Mouse (Mus musculus) heart, embryonic 11.5 days (tissue): ENCODE measurements around the gene Zfp28. TPM values are rescaled to one million over a fixed set of nuclear protein-coding genes. Genes with fewer than 3 reads are reported as not detected.
A peak's percentile ranks its signal among the peaks of the same experiment; 100 is the strongest.
"Not testable (repeated sequence)": the region's sequence is repeated elsewhere in the genome, so short reads cannot be mapped to it uniquely, and the experiment has no call there.

Experiments used
- ATAC-seq: fragments of 200-750 bp; cut with Nextera tagmentation; replicated peaks from 2 replicates; pipeline ENCODE4 v1.8.0; 2017; ENCODE audit warnings: moderate library complexity; ENCODE audit not compliant: insufficient number of reproducible peaks, low FRiP score, low TSS enrichment
- H3K27ac ChIP-seq: fragments of 300-500 bp; sonication (generic); 2 replicates; pipeline ENCODE4 v1.5.1; 2014; ENCODE audit warnings: mild to moderate bottlenecking, low read depth, low read length
- H3K27me3 ChIP-seq: fragments of 300-500 bp; sonication (generic); 2 replicates; pipeline ENCODE4 v1.6.1; 2014; ENCODE audit warnings: mild to moderate bottlenecking, low read length, mixed read lengths; ENCODE audit not compliant: control insufficient read depth, insufficient read depth
- H3K36me3 ChIP-seq: fragments of 300-500 bp; sonication (generic); 2 replicates; pipeline ENCODE4 v1.6.1; 2014; ENCODE audit warnings: mild to moderate bottlenecking, low read length, moderate library complexity, mixed read lengths; ENCODE audit not compliant: control insufficient read depth, insufficient read depth
- H3K4me1 ChIP-seq: fragments of 300-500 bp; sonication (generic); 2 replicates; pipeline ENCODE4 v1.6.1; 2014; ENCODE audit warnings: low read length; ENCODE audit not compliant: control insufficient read depth, insufficient read depth
- H3K4me2 ChIP-seq: fragments of 300-500 bp; sonication (generic); 2 replicates; pipeline ENCODE4 v1.6.1; 2014; ENCODE audit warnings: mild to moderate bottlenecking, moderate library complexity
- H3K4me3 ChIP-seq: fragments of 300-500 bp; sonication (generic); 2 replicates; pipeline ENCODE4 v1.5.1; 2014; ENCODE audit warnings: low read depth, low read length
- H3K9ac ChIP-seq: fragments of 300-500 bp; sonication (generic); 2 replicates; pipeline ENCODE4 v1.6.1; 2014; ENCODE audit warnings: mild to moderate bottlenecking, low read depth, low read length, moderate library complexity
- H3K9me3 ChIP-seq: fragments of 300-500 bp; sonication (generic); replicated peaks from 2 replicates; pipeline ENCODE4 v1.6.1; 2016; ENCODE audit warnings: low read length; ENCODE audit not compliant: control insufficient read depth
- WGBS: fragments of 180-500 bp; shearing (Covaris S2); extraction: QIAGEN DNeasy Blood & Tissue Kit; methylation state at CpG from one replicate; pipeline ENCODE4 v1.1.7; 2014; ENCODE audit not compliant: insufficient replicate concordance; 5-methylcytosine and 5-hydroxymethylcytosine counted together
- polyA plus RNA-seq: library from polyadenylated mRNA; unstranded; fragments of >200 nt; fragmentation: Nextera tagmentation; extraction: Ambion mirVana; gene quantifications from 2 replicates; pipeline ENCODE4 v1.2.1, GENCODE M21; 2014

Zfp28 gene
- polyA plus RNA-seq, 1 experiment from 2014 or later, result 8.5 TPM

GRCm38 (mm10) chr7:6362268-6363046, 20.6 kb upstream of the Zfp28 start:
- H3K27ac ChIP-seq, result peak overlapping the region; percentile 64
- peak; percentile 93 for ATAC-seq
- H3K4me3 ChIP-seq, result peak overlapping the region; percentile 61

GRCm38 (mm10) chr7:6363047-6363488, 20.0 kb upstream of the Zfp28 start, which contains the start of gene Zfp78:
Zfp78 (plus strand) TSS chr7:6363280.
- no peaks in the 10 kb centered on the region for H3K36me3 ChIP-seq
- WGBS, result under 1% methylated on average over 23 of the region's 23 CpGs
- peak within 1 kb of the TSS; percentile 61 for H3K4me3 ChIP-seq
- H3K9me3 ChIP-seq, result no peaks in the 10 kb centered on the region
- peak within 1 kb of the TSS; percentile 64 for H3K27ac ChIP-seq
- H3K4me1 ChIP-seq, result no peaks in the 10 kb centered on the region
- ATAC-seq, result peak; percentile 85
- peak within 1 kb of the TSS; percentile 78 for H3K9ac ChIP-seq
- no peaks in the 10 kb centered on the region for H3K27me3 ChIP-seq
- peak within 1 kb of the TSS; percentile 85 for H3K4me2 ChIP-seq

More at GRCm38 (mm10) chr7:6362268-6363046, 20.6 kb upstream of the Zfp28 start:
- 1% methylated on average over 38 of the region's 38 CpGs for WGBS
- no peaks in the 10 kb centered on the region for H3K4me1 ChIP-seq
- peak overlapping the region; percentile 70 for H3K9ac ChIP-seq
- H3K36me3 ChIP-seq, result no peaks in the 10 kb centered on the region
- no peaks in the 10 kb centered on the region for H3K9me3 ChIP-seq
- H3K4me2 ChIP-seq, result peak overlapping the region; percentile 85
- H3K27me3 ChIP-seq, result no peaks in the 10 kb centered on the region

GRCm38 (mm10) chr7:6364761-6365160, 18.3 kb upstream of the Zfp28 start:
- WGBS, result 33% methylated on average over 1 of the region's 1 CpGs
- H3K36me3 ChIP-seq, result no peaks in the 10 kb centered on the region
- no peak for ATAC-seq
- H3K27me3 ChIP-seq, result no peaks in the 10 kb centered on the region
- H3K4me3 ChIP-seq, result no peak overlapping the region
- H3K27ac ChIP-seq, result no peak overlapping the region
- no peaks in the 10 kb centered on the region for H3K9me3 ChIP-seq
- no peaks in the 10 kb centered on the region for H3K4me1 ChIP-seq
- no peak overlapping the region for H3K4me2 ChIP-seq
- H3K9ac ChIP-seq, result no peak overlapping the region

GRCm38 (mm10) chr7:6367185-6367584, 15.9 kb upstream of the Zfp28 start:
- H3K4me3 ChIP-seq, result no peak overlapping the region
- no peaks in the 10 kb centered on the region for H3K4me1 ChIP-seq
- H3K9ac ChIP-seq, result no peak overlapping the region
- H3K36me3 ChIP-seq, result no peaks in the 10 kb centered on the region
- ATAC-seq, result no peak
- no peaks in the 10 kb centered on the region for H3K27me3 ChIP-seq
- H3K9me3 ChIP-seq, result no peaks in the 10 kb centered on the region
- H3K4me2 ChIP-seq, result no peak overlapping the region
- whole genome bisulfite sequencing, result 80% methylated on average over 5 of the region's 5 CpGs
- H3K27ac ChIP-seq, result no peak overlapping the region

- H3K4me3 ChIP-seq, H3K4me2 ChIP-seq, H3K9me3 ChIP-seq, H3K36me3 ChIP-seq, H3K27ac ChIP-seq, ATAC-seq, H3K4me1 ChIP-seq, H3K27me3 ChIP-seq, H3K9ac ChIP-seq: not testable (repeated sequence)
- WGBS, result 80% methylated on average over 5 of the region's 5 CpGs
Measured at GRCm38 (mm10) chr7:6368146-6368545, 14.9 kb upstream of the Zfp28 start.

- Histone ChIP-seq H3K27ac (no peak overlapping the region), H3K9ac (no peak overlapping the region), H3K4me1 (no peaks in the 10 kb centered on the region), H3K27me3 (no peaks in the 10 kb centered on the region), H3K36me3 (no peaks in the 10 kb centered on the region), H3K4me3 (no peak overlapping the region), H3K9me3 (no peaks in the 10 kb centered on the region), H3K4me2 (no peak overlapping the region)
- 74% methylated on average over 3 of the region's 3 CpGs for WGBS
- ATAC-seq, result no peak
Measured at GRCm38 (mm10) chr7:6369460-6369859, 13.6 kb upstream of the Zfp28 start.

GRCm38 (mm10) chr7:6372993-6373392, 10.1 kb upstream of the Zfp28 start:
- H3K4me3 ChIP-seq, result no peak overlapping the region
- no peak overlapping the region for H3K9ac ChIP-seq
- H3K27ac ChIP-seq, result no peak overlapping the region
- no peaks in the 10 kb centered on the region for H3K27me3 ChIP-seq
- H3K4me2 ChIP-seq, result no peak overlapping the region
- H3K4me1 ChIP-seq, result no peaks in the 10 kb centered on the region
- H3K36me3 ChIP-seq, result no peaks in the 10 kb centered on the region
- H3K9me3 ChIP-seq, result no peaks in the 10 kb centered on the region
- WGBS, result 80% methylated on average over 3 of the region's 3 CpGs
- no peak for ATAC-seq

- peaks cover under 1% of the 10 kb centered on the region; the same call in 1 of the 2 replicates for H3K4me1 ChIP-seq
- WGBS, result 82% methylated on average over 8 of the region's 8 CpGs
- no peak overlapping the region for H3K4me3 ChIP-seq
- H3K27me3 ChIP-seq, result no peaks in the 10 kb centered on the region
- no peaks in the 10 kb centered on the region for H3K9me3 ChIP-seq
- H3K4me2 ChIP-seq, result no peak overlapping the region
- no peak overlapping the region for H3K27ac ChIP-seq
- H3K9ac ChIP-seq, result no peak overlapping the region
- ATAC-seq, result no peak
- H3K36me3 ChIP-seq, result no peaks in the 10 kb centered on the region
Measured at GRCm38 (mm10) chr7:6378441-6378840, 4.7 kb upstream of the Zfp28 start.

GRCm38 (mm10) chr7:6381431-6381830, 1.7 kb upstream of the Zfp28 start:
- H3K4me1 ChIP-seq, result peaks cover 5% of the 10 kb centered on the region
- ATAC-seq, result no peak
- H3K4me2 ChIP-seq, result no peak overlapping the region
- no peaks in the 10 kb centered on the region for H3K9me3 ChIP-seq
- WGBS, result 74% methylated on average over 2 of the region's 2 CpGs
- no peaks in the 10 kb centered on the region for H3K36me3 ChIP-seq
- no peaks in the 10 kb centered on the region for H3K27me3 ChIP-seq
- no peak overlapping the region for H3K9ac ChIP-seq
- H3K4me3 ChIP-seq, result no peak overlapping the region
- no peak overlapping the region for H3K27ac ChIP-seq
